ENCODE assay signal across 9 mouse cellular contexts in the genomic region with DNA sequence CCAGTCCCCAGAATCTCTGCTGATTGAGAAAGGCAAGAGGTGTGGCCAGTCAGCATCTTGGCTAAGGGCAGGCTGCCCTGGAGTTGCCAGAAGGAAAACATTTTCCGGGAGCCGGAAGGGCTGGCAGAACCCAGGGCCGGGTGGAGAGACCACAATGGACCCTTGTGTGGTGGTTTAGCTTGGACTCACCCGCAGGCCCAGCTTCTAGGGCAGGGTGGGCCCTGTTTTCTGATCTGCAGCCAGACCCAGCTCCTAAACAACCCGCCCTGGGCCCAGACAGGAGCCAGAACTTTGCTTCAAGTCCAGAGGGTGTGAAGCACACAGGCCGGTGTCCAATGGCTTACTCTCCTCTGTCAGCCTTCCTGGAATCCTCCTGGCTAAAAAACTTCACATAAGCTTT. TPM values are rescaled to one million over a fixed set of nuclear protein-coding genes. Genes with fewer than 3 reads are reported as not detected.
DNase-seq lines count a peak whose midpoint lies in the region; ATAC-seq and TF ChIP-seq lines count a peak whose summit lies in the region.
"Had no signal": no experiment of that assay in that cellular context is flagged by ENCODE, and none has a peak within 500 bp of the region (broad histone marks: within the 10 kb centered on the region; RNA-seq: fewer than 3 reads in every experiment).

No protein-coding gene starts in this region.

- ATAC-seq in forebrain, embryonic 16.5 days, result peak; percentile 58
- ATAC-seq in midbrain, embryonic 11.5 days (ENCODE audit: low FRiP score), result no peak

- no peak overlapping the region for H3K27ac ChIP-seq in forebrain, embryonic 16.5 days (ENCODE audit: low read length)
- H3K27ac ChIP-seq in forebrain, embryonic 10.5 days, result no peak overlapping the region
- no peak overlapping the region for H3K27ac ChIP-seq in left cerebral cortex, adult 2 months
- no peak overlapping the region for H3K27ac ChIP-seq in midbrain, embryonic 11.5 days (ENCODE audit: low read depth, low read length)
- H3K27ac ChIP-seq: midbrain, embryonic 12.5 days had no signal

- no peak overlapping the region for H3K9ac ChIP-seq in forebrain, embryonic 16.5 days (replicated peaks; ENCODE audit: low read depth, low read length)
- no peak overlapping the region for H3K9ac ChIP-seq in midbrain, embryonic 11.5 days (ENCODE audit: low read length)
- H3K9ac ChIP-seq: midbrain, embryonic 12.5 days had no signal

- H3K36me3 ChIP-seq in forebrain, embryonic 16.5 days (ENCODE audit: control insufficient read depth, insufficient read depth), result no peaks in the 10 kb centered on the region
- H3K36me3 ChIP-seq in forebrain, embryonic 10.5 days (replicated peaks), result no peaks in the 10 kb centered on the region
- no peaks in the 10 kb centered on the region for H3K36me3 ChIP-seq in midbrain, embryonic 11.5 days (ENCODE audit: control insufficient read depth, insufficient read depth, low read length)
- H3K36me3 ChIP-seq: midbrain, embryonic 12.5 days had no signal

- H3K27me3 ChIP-seq in forebrain, embryonic 16.5 days (replicated peaks; ENCODE audit: control insufficient read depth, insufficient read depth, low read length), result no peaks in the 10 kb centered on the region
- peaks cover 9% of the 10 kb centered on the region for H3K27me3 ChIP-seq in forebrain, embryonic 10.5 days (ENCODE audit: poor library complexity, severe bottlenecking)
- H3K27me3 ChIP-seq in midbrain, embryonic 11.5 days (ENCODE audit: control insufficient read depth, insufficient read depth, low read length), result no peaks in the 10 kb centered on the region

- WGBS in forebrain, embryonic 16.5 days, result 78% methylated on average over 6 of the region's 6 CpGs
- 84% methylated on average over 6 of the region's 6 CpGs for WGBS in forebrain, embryonic 10.5 days
- WGBS in midbrain, embryonic 11.5 days, result 92% methylated on average over 6 of the region's 6 CpGs

- H3K4me1 ChIP-seq in forebrain, embryonic 16.5 days (replicated peaks; ENCODE audit: control insufficient read depth, insufficient read depth, low read length), result peaks cover 5% of the 10 kb centered on the region; the same call in 1 of the 2 replicates
- peaks cover 20% of the 10 kb centered on the region for H3K4me1 ChIP-seq in forebrain, embryonic 10.5 days
- H3K4me1 ChIP-seq in midbrain, embryonic 11.5 days (ENCODE audit: control insufficient read depth, insufficient read depth, low read length), result no peaks in the 10 kb centered on the region
- H3K4me1 ChIP-seq: midbrain, embryonic 12.5 days had no signal

- H3K4me3 ChIP-seq in forebrain, embryonic 16.5 days (replicated peaks; ENCODE audit: low read length), result no peak overlapping the region
- H3K4me3 ChIP-seq in forebrain, embryonic 10.5 days, result no peak overlapping the region
- H3K4me3 ChIP-seq in left cerebral cortex, adult 2 months, result no peak overlapping the region
- H3K4me3 ChIP-seq in midbrain, embryonic 11.5 days (ENCODE audit: low read depth, low read length), result no peak overlapping the region
- H3K4me3 ChIP-seq: midbrain, embryonic 12.5 days had no signal

- H3K9me3 ChIP-seq in forebrain, embryonic 16.5 days (ENCODE audit: control insufficient read depth, low read length), result no peaks in the 10 kb centered on the region
- no peaks in the 10 kb centered on the region for H3K9me3 ChIP-seq in forebrain, embryonic 10.5 days
- H3K9me3 ChIP-seq in midbrain, embryonic 11.5 days (ENCODE audit: control insufficient read depth, low read length), result no peaks in the 10 kb centered on the region
- H3K9me3 ChIP-seq: midbrain, embryonic 12.5 days had no signal

- H3K4me2 ChIP-seq in forebrain, embryonic 16.5 days (ENCODE audit: low read length), result no peak overlapping the region
- H3K4me2 ChIP-seq in midbrain, embryonic 11.5 days, result no peak overlapping the region

- DNase-seq in forebrain, embryonic 10.5 days (ENCODE audit: extremely low spot score, low spot score), result no peak
- DNase-seq in NIH3T3 (ENCODE audit: low read depth), result peak; percentile 38
- DNase-seq in gastrocnemius, adult 18-20 months (ENCODE audit: low spot score), result peak; percentile 37
- DNase-seq in left cerebral cortex, adult 2 months (ENCODE audit: extremely low spot score in 1 of 2, low spot score in 2 of 2), result peak; percentile 25 to 53
- no peak for DNase-seq in yolk sac, embryonic 10.5 days (ENCODE audit: low spot score)
- DNase-seq in midbrain, embryonic 11.5 days (ENCODE audit: low spot score, missing footprints), result no peak
- no peak for DNase-seq in embryo, embryonic 9.5 days (ENCODE audit: extremely low spot score)

- TF ChIP-seq CTCF in left cerebral cortex, adult 2 months (IDR thresholded peaks at IDR 0.05), result no peak

- intact Hi-C loops in left cerebral cortex, adult 2 months (cut with DNase I), result loop anchor here (2.0 to 5.0 kb wide), 2 partner anchors 47 to 210 kb away; no protein-coding TSS in a partner anchor

RNA-seq across cellular contexts. Expression of gene Fchsd2, which starts 30.4 kb away (rescaled TPM):
- polyA plus RNA-seq in forebrain, embryonic 16.5 days (2015; fragmentation: Nextera tagmentation; extraction: Ambion mirVana), result 45.5 and 50.4 TPM in 2 replicates
- 19.5 and 20.3 TPM in 2 replicates for polyA plus RNA-seq in forebrain, embryonic 10.5 days (2016; fragmentation: Nextera tagmentation; extraction: Ambion mirVana)
- 1 to 10 TPM; 5.2 to 6.3 TPM for total RNA-seq in gastrocnemius, adult 18-20 months (2021)
- 10 to 100 TPM; 40.5 to 41.6 TPM for total RNA-seq in left cerebral cortex, adult 2 months (2021)
- 24.7 and 24.8 TPM in 2 replicates for polyA plus RNA-seq in midbrain, embryonic 11.5 days (2014; fragmentation: Nextera tagmentation; extraction: Ambion mirVana)

RNA-seq across cellular contexts. Expression of gene P2ry2, which starts 49.6 kb away (rescaled TPM):
- not detected in 2 replicates for polyA plus RNA-seq in forebrain, embryonic 16.5 days (2015; fragmentation: Nextera tagmentation; extraction: Ambion mirVana)
- 0.27 and 0.36 TPM in 2 replicates for polyA plus RNA-seq in forebrain, embryonic 10.5 days (2016; fragmentation: Nextera tagmentation; extraction: Ambion mirVana)
- 10 to 100 TPM; 30.7 to 32.7 TPM for total RNA-seq in gastrocnemius, adult 18-20 months (2021)
- total RNA-seq in left cerebral cortex, adult 2 months (2021), result under 1 TPM; 0.68 to 0.82 TPM
- polyA plus RNA-seq in midbrain, embryonic 11.5 days (2014; fragmentation: Nextera tagmentation; extraction: Ambion mirVana), result 0.07 TPM in 1 of 2 replicates, not detected in the other

Comparison
In these comparisons a context has a peak if more than half of its experiments do, and no peak if none do; other contexts are left out.
1. DNase-seq: peak in NIH3T3 (single experiment), gastrocnemius, adult 18-20 months (single experiment) and left cerebral cortex, adult 2 months (2 of 2); none in forebrain, embryonic 10.5 days (single experiment), yolk sac, embryonic 10.5 days (single experiment), midbrain, embryonic 11.5 days (single experiment) and embryo, embryonic 9.5 days (single experiment).